Mouse (Mus musculus) CD4-positive, CD25-positive, alpha-beta regulatory T cell, adult 4 months (primary cell): Measurements from ENCODE around the gene Olfr1440. TPM values are rescaled to one million over a fixed set of nuclear protein-coding genes. Genes with fewer than 3 reads are reported as not detected.

Experiments used
- ATAC-seq: one replicate; pipeline ENCODE4 v1.8.0; 2017
- polyA plus RNA-seq, 2 experiments: library from polyadenylated mRNA; unstranded; fragments of 100-300 nt; shearing (Covaris generic); gene quantifications; one replicate each; pipeline ENCODE4 v1.2.1; 2017

Gene Olfr1440
- polyA plus RNA-seq: under 1 TPM in 1 of 2 experiments, not detected in 1; 0.09 TPM

DNA sequence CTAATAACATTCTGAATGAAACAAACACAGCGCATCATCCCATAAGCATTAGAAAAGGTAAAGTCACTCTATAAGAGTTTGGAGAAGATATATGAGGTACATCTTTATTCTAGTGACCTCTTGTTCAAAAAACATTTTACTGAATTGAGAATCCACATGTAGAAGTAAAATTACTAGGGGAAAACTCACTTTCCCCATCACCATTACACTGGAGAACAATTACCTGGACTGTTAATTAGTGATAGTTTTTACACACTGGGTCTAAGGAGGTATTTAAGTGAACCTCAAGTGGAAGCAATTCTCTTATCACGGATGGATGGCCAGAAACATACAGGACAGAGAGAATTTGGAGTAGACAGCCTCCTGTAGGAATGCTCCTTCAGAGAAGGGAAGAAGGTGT lies at the start of gene Olfr1440:
Olfr1440 (plus strand) TSS at position 301 of the 400 bp plus-strand sequence.
- no peak for ATAC-seq

- ATAC-seq: no peak
Measured at GRCm38 (mm10) chr19:12373004-12373403, 14.1 kb upstream of the Olfr1440 start.

GRCm38 (mm10) chr19:12374465-12375025 lies 12.5 kb upstream of the Olfr1440 start:
- no peak for ATAC-seq

DNA sequence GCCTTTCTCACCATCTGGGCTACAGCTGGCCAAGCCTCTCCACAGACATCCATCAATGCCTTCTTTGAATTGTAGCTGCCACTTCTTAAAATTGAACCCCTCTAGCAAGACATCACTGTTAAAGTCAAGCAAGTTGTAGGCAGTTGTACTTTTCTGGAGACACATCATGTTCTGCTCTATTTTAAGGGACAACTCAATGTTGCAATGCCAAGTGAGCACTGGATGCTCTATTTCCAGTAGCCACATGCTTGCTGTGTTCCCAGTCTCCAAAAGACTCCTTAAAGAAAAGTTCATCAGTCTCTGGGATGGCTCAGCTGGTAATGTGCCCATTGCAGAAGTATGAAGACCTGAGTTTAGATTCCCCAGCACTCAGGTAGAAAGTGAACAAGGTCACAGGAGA lies 26.7 kb downstream of the Olfr1440 start:
- no peak for ATAC-seq

DNA sequence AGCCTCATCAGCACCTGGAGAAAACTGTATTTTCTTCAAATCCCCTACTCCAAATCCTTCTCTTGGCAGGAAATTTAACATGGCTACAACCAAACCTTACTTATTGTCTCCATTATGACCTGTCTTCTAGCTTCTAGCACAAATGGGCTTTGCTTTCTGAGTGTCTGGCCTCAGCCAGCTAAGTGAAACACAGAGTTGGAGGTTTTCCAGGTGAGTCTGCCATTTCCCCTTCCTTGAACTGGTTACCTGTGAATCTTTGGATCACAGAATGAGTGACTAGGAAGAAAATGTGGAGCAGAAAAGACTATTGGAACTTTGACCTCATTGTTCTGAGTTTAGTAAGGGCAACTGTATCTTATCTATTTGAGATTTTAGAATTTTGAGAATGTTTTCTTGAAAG lies 30.3 kb downstream of the Olfr1440 start, which contains the start of gene Olfr1441:
Olfr1441 (plus strand) TSS at position 73 of the 400 bp plus-strand sequence.
- ATAC-seq: no peak

- no peak for ATAC-seq
Measured at GRCm38 (mm10) chr19:12418312-12418711, 31.2 kb downstream of the Olfr1440 start.

DNA sequence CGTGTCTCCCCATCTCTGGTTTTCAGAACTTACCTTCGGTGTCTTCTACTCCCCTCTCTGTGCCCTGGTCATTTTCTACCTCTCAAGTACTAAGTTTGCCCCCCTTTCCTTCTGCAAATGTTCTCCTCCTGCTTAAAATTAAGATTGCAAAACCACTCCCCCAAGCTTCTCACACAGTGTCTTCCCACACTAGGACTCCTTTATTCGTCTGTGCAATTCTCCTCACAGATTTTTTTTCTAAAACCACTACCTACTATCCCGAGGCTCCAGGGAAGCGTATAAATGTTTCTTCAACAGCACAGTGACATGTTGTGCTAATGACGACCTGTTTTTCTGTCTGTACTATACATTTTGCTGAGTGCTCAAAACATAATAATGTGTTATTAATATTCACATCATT lies 33.5 kb downstream of the Olfr1440 start:
- ATAC-seq: no peak

DNA sequence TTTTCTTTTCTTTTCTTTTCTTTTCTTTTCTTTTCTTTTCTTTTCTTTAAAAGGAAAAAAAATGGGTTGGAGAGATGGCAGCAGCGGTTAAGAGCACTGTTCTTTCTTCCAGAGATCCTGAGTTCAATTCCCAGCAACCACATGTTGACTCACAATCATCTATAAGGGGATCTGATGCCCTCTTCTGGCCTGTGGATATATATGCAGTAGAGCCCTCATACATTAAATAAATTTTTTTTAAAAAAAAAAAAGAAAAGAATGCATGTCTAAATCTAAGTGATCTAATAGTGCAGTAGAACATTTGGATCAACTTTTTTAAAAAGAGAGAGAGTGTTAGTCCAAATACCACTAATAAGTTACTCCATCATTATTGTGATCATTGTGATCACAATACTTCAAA lies 34.6 kb downstream of the Olfr1440 start:
- no peak for ATAC-seq

GRCm38 (mm10) chr19:12427101-12427500 lies 40.0 kb downstream of the Olfr1440 start:
- ATAC-seq: no peak

DNA sequence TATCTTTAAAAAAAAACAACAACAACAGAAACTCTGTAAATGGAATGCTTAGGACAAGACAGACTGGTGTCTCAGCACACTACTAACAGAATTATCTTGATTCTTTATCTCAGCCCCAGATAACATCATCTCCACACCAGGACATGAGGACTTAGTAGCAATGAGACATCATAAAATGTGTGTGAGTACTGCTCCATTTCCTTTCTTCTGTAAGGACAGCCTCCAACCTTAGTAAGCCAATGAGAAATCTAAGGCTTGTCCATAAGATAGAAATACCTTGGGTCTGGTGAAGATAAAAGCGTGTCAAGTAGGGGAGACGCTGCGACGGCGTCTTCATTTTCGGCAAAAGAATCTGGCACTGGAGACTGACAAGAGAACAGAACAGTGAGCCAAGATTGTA lies 40.5 kb downstream of the Olfr1440 start, which contains the start of gene Pfpl:
Pfpl (plus strand) TSS at position 301 of the 400 bp plus-strand sequence.
- no peak for ATAC-seq

GRCm38 (mm10) chr19:12433033-12433432 lies 46.0 kb downstream of the Olfr1440 start:
- no peak for ATAC-seq

- no peak for ATAC-seq
Measured at GRCm38 (mm10) chr19:12435011-12435416, 47.9 kb downstream of the Olfr1440 start.

- no peak for ATAC-seq
Measured at GRCm38 (mm10) chr19:12435750-12436524, 48.9 kb downstream of the Olfr1440 start.

GRCm38 (mm10) chr19:12439581-12439980 lies 52.5 kb downstream of the Olfr1440 start:
- no peak for ATAC-seq

GRCm38 (mm10) chr19:12440103-12440725 lies 53.1 kb downstream of the Olfr1440 start:
- ATAC-seq: no peak

DNA sequence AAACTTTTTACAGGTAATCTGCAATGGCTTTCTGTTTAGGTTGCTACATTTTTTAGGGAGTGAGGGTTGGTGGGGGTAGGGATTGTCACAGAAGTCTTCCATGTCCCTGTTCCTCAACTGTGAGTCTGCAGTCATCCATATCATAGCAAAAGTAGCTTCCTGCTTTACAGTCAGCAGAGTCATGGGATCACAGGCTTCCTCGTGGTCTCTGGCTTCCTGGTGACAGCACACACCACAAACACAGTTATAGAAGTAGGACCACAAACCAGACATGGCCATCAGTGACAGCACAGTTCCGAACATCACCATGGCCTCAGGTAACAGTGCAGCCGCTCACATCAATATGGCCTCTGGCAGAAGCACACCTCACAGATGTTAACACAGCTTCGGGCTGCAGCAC lies 55.5 kb downstream of the Olfr1440 start:
- no peak for ATAC-seq

- ATAC-seq: no peak
Measured at GRCm38 (mm10) chr19:12445014-12445413, 57.9 kb downstream of the Olfr1440 start.

Other genes with a start within 250 kb of the Olfr1440 start
- gene Olfr1555-ps1, start 217.2 kb upstream of the Olfr1440 start, polyA plus RNA-seq: under 1 TPM in 1 of 2 experiments, not detected in 1; 0.15 TPM
- gene Olfr1431, start 186.6 kb upstream of the Olfr1440 start, polyA plus RNA-seq: not detected
- under 1 TPM in 1 of 2 experiments, not detected in 1; 0.20 TPM for gene Olfr1432, start 154.7 kb upstream of the Olfr1440 start, polyA plus RNA-seq
- not detected for gene Olfr262, start 145.6 kb upstream of the Olfr1440 start, polyA plus RNA-seq
- not detected for gene Olfr235, start 126.2 kb upstream of the Olfr1440 start, polyA plus RNA-seq
- gene Olfr1434, start 107.4 kb upstream of the Olfr1440 start, polyA plus RNA-seq: not detected
- not detected for gene Olfr1436, start 88.1 kb upstream of the Olfr1440 start, polyA plus RNA-seq
- gene Olfr1437, start 62.2 kb upstream of the Olfr1440 start, polyA plus RNA-seq: not detected
- not detected for gene Olfr1438-ps1, start 51.4 kb upstream of the Olfr1440 start, polyA plus RNA-seq
- gene Olfr1441, start 30.2 kb downstream of the Olfr1440 start, polyA plus RNA-seq: not detected
- gene Pfpl, start 40.6 kb downstream of the Olfr1440 start, polyA plus RNA-seq: not detected
- under 1 TPM; 0.15 to 0.44 TPM for gene Mpeg1, start 73.5 kb downstream of the Olfr1440 start, polyA plus RNA-seq
- gene Dtx4, start 114.2 kb downstream of the Olfr1440 start, polyA plus RNA-seq: 10 to 100 TPM in 1 of 2 experiments, 1 to 10 TPM in 1; 6.8 to 11.4 TPM
- 10 to 100 TPM; 43.5 to 49.8 TPM for gene Fam111a, start 158.5 kb downstream of the Olfr1440 start, polyA plus RNA-seq
- gene Gm4952, start 212.7 kb downstream of the Olfr1440 start, polyA plus RNA-seq: not detected
- under 1 TPM in 1 of 2 experiments, not detected in 1; 0.19 TPM for gene Glyat, start 246.0 kb downstream of the Olfr1440 start, polyA plus RNA-seq